Mouse (Mus musculus) kidney, embryonic 16.5 days (tissue): ENCODE measurements at regions not wholly inside any gene's neighbourhood (a gene's known extent, or its start where the extent isn't known, plus 50 kb on each side); places are given as distances from the start of the nearest gene placed in this dataset.

Source experiments
- ATAC-seq: fragments of 200-750 bp; cut with Nextera tagmentation; 2 replicates; pipeline ENCODE4 v1.8.0; 2017; ENCODE audit warnings: moderate TSS enrichment; ENCODE audit not compliant: low FRiP score, low TSS enrichment
- H3K27ac ChIP-seq: fragments of 300-500 bp; sonication (generic); 2 replicates; pipeline ENCODE4 v1.5.1; 2014; ENCODE audit warnings: low read length
- H3K27me3 ChIP-seq: fragments of 300-500 bp; sonication (generic); 2 replicates; pipeline ENCODE4 v1.6.1; 2014; ENCODE audit warnings: low read length, control low read depth, mixed read lengths; ENCODE audit not compliant: insufficient read depth
- H3K36me3 ChIP-seq: fragments of 300-500 bp; sonication (generic); 2 replicates; pipeline ENCODE4 v1.6.1; 2014; ENCODE audit warnings: low read length, control low read depth, mixed read lengths; ENCODE audit not compliant: insufficient read depth
- H3K4me1 ChIP-seq: fragments of 300-500 bp; sonication (generic); 2 replicates; pipeline ENCODE4 v1.6.1; 2014; ENCODE audit warnings: low read length, control low read depth, mixed read lengths; ENCODE audit not compliant: insufficient read depth
- H3K4me2 ChIP-seq: fragments of 300-500 bp; sonication (generic); replicated peaks from 2 replicates; pipeline ENCODE4 v1.6.1; 2014; ENCODE audit warnings: low read depth, low read length
- H3K4me3 ChIP-seq: fragments of 300-500 bp; sonication (generic); 2 replicates; pipeline ENCODE4 v1.5.1; 2014; ENCODE audit warnings: mild to moderate bottlenecking, low read length
- H3K9ac ChIP-seq: fragments of 300-500 bp; sonication (generic); replicated peaks from 2 replicates; pipeline ENCODE4 v1.6.1; 2014; ENCODE audit warnings: low read length
- H3K9me3 ChIP-seq: fragments of 300-500 bp; sonication (generic); 2 replicates; pipeline ENCODE4 v1.6.1; 2016; ENCODE audit warnings: low read length, control low read depth
- WGBS: fragments of 180-500 bp; shearing (Covaris S2); extraction: QIAGEN DNeasy Blood & Tissue Kit; methylation state at CpG from one replicate; pipeline ENCODE4 v1.1.7; 2014; 5-methylcytosine and 5-hydroxymethylcytosine counted together

DNA sequence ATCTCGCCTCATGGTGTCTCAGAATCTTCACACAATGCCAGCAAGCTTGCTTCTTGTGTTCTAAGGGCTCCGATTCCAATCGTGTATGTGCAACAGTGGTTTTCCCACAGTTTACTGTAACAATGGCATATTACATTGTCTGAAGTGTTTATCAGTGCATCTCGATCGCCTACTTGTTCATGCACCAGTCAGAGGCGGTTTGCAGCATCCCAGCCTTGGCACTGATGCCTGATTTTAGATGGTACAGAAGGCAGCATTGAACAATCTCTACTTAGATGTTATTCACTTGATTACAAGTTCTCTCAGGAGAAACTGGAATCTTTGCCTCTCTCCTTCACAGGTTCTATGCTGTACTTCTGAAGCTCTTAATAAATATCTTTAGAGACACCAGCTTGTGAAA is 176.5 kb upstream of the Igbp1b start:
- Histone ChIP-seq H3K36me3 (no peaks in the 10 kb centered on the region), H3K4me3 (no peak overlapping the region), H3K27me3 (no peaks in the 10 kb centered on the region), H3K4me1 (no peaks in the 10 kb centered on the region), H3K9me3 (no peaks in the 10 kb centered on the region), H3K9ac (no peak overlapping the region), H3K27ac (no peak overlapping the region), H3K4me2 (no peak overlapping the region)
- whole genome bisulfite sequencing, result 83% methylated on average over 6 of the region's 6 CpGs
- no peak for ATAC-seq

DNA sequence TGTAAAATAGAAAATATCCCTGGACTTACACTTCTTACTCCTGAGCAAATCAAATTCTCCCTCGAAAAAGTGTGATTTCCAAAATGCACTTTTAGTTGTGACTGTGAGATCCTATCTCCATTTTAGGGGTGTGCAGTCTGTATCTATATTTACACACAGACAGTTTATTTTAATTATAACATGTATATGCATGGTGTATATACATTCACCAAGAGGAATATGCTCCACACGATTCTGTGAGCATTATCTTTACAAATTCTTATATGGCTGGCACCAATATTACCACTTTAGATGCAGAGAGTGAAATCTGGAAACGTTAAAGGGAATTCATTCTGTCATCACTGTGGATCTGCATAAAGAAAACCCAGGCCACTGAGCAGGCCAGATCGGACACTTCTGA is 143.5 kb upstream of the Igbp1b start:
- Histone ChIP-seq H3K4me1 (no peaks in the 10 kb centered on the region), H3K36me3 (no peaks in the 10 kb centered on the region), H3K27ac (no peak overlapping the region), H3K9me3 (no peaks in the 10 kb centered on the region), H3K4me2 (no peak overlapping the region), H3K27me3 (no peaks in the 10 kb centered on the region), H3K9ac (no peak overlapping the region), H3K4me3 (no peak overlapping the region)
- 78% methylated on average over 4 of the region's 4 CpGs for WGBS
- no peak for ATAC-seq

DNA sequence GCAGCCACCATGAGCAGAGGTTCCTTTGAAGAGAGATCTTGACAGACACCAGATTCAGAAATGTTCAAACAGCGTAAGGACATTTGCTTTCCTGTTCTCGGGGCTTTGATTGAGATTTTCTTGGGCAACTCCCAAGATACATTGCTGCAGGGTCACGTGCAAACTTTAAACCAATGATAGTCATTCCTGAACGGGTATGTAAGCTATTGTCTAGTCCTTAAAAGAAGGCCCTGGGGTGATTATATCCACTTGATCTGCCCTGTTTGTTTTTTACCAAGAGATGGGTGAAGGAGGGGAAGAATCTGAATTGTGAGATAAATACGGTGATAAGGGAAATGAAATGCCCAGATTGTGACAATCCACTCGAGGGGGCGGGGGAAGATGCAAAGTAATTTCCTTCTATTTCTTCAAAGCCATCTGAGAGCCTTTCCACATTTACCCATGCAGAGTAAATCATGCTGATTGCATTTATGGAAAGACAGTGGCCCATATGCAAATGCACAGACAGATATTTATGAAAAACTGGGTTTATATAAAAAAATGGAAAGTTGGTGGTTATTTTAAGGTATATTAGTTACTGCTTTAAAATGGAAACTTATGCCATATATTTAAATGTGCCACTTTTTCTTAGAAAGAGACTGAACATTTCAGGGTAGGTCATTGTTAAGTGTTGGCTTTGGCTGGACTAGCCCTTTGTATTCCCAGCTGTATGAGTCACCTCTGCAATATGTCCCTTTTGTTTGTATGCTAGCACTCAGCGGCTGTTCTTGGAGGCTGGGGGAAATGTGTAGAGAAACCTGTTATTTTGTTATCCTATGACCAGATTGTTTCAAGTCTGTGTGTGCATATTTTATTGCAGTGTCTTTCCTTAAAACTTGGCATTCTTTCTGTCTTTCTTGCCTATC is 142.7 kb upstream of the Igbp1b start:
- 69% methylated on average over 8 of the region's 8 CpGs for WGBS
- no peaks in the 10 kb centered on the region for H3K9me3 ChIP-seq
- H3K27ac ChIP-seq, result no peak overlapping the region
- no peak overlapping the region for H3K4me3 ChIP-seq
- H3K36me3 ChIP-seq, result no peaks in the 10 kb centered on the region
- H3K4me2 ChIP-seq, result no peak overlapping the region
- ATAC-seq, result no peak
- no peak overlapping the region for H3K9ac ChIP-seq
- no peaks in the 10 kb centered on the region for H3K27me3 ChIP-seq
- no peaks in the 10 kb centered on the region for H3K4me1 ChIP-seq

DNA sequence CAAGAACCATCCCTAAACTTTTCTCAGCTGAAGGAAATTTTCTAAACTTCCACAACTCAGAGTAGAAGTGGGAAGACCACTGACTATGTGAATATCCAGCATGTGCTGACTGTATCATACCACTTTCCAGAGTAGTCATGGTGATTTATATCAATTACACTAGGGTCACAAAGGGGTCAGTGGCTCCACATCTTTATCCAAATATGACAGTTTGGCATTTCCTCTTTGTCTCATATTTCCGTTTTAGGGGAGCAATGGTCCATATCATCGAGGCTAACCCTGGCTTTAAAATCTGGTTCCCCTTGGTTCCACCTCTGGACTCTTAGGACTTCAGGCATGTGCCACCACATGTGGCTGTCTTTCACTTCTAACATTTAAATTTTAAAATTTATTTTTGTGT is 136.4 kb upstream of the Igbp1b start:
- no peak overlapping the region for H3K9ac ChIP-seq
- no peaks in the 10 kb centered on the region for H3K9me3 ChIP-seq
- no peak overlapping the region for H3K27ac ChIP-seq
- no peak overlapping the region for H3K4me3 ChIP-seq
- no peak for ATAC-seq
- H3K27me3 ChIP-seq, result no peaks in the 10 kb centered on the region
- H3K36me3 ChIP-seq, result no peaks in the 10 kb centered on the region
- H3K4me2 ChIP-seq, result no peak overlapping the region
- no peaks in the 10 kb centered on the region for H3K4me1 ChIP-seq
- 9% methylated on average over 2 of the region's 2 CpGs for WGBS

DNA sequence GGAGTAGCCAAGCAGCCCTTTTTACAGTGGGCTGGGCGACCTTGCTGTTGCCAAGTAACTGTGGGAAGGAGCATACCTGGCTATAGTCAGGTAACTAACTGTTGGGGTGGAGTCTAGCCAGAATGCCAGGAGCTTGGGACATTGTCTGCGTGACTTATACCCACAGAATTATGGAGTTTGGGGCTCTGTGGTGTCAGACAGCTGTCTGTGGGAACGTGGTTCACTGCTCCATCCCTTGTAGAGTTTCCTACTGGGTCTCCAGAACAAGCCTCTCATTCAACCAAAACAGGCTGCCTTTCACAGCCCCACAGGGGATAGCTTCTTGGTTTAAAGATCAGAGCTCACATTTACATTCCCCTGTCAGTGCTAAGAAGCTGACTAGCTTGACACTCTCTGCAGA is 134.5 kb upstream of the Igbp1b start:
- H3K36me3 ChIP-seq, result no peaks in the 10 kb centered on the region
- no peak overlapping the region for H3K4me2 ChIP-seq
- no peak overlapping the region for H3K4me3 ChIP-seq
- no peaks in the 10 kb centered on the region for H3K4me1 ChIP-seq
- H3K27me3 ChIP-seq, result no peaks in the 10 kb centered on the region
- 78% methylated on average over 3 of the region's 3 CpGs for WGBS
- no peak overlapping the region for H3K9ac ChIP-seq
- no peaks in the 10 kb centered on the region for H3K9me3 ChIP-seq
- no peak overlapping the region for H3K27ac ChIP-seq
- ATAC-seq, result no peak

DNA sequence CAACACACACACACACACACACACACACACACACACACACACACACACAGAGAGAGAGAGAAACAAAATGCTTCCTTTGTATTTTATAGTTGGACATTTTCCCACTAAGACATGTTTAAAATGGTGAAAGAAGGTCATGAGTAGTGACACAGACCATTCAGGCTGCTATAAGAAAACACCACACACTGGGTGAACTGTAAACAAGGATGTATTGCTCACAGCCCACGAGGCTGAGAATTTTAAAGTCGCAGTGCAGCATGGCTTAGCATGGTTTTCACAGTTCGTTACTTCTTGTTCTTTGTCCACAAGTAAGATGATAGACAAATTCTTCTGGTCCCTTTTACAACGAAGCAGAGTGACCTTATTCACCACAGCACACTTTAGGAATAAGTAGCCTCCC is 124.6 kb upstream of the Igbp1b start:
- Histone ChIP-seq H3K27ac (no peak overlapping the region), H3K4me2 (no peak overlapping the region), H3K9me3 (no peaks in the 10 kb centered on the region), H3K27me3 (no peaks in the 10 kb centered on the region), H3K4me3 (no peak overlapping the region), H3K4me1 (no peaks in the 10 kb centered on the region), H3K36me3 (no peaks in the 10 kb centered on the region), H3K9ac (no peak overlapping the region)
- no peak for ATAC-seq
- WGBS, result 36% methylated on average over 4 of the region's 4 CpGs

DNA sequence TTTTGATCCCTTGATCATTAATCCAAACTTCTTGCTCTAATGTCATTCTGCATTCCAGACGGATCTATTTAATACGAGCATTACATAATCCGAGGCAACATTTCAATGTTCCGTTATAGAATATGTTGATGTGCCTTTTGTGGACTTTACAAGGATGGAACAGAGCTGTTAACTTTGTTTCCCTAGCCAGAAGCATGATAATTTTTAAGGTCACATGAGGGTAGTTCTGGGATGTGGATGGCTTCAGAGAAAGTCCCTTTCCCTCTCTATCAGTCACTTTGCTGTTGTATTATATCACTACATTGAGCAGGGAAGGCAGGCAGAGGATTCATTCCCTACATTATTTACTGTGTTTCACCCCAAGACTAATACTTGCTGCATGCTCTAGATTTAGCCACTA is 124.1 kb upstream of the Igbp1b start:
- no peak for ATAC-seq
- Histone ChIP-seq H3K4me2 (no peak overlapping the region), H3K27ac (no peak overlapping the region), H3K4me3 (no peak overlapping the region), H3K9ac (no peak overlapping the region), H3K36me3 (no peaks in the 10 kb centered on the region), H3K9me3 (no peaks in the 10 kb centered on the region), H3K27me3 (no peaks in the 10 kb centered on the region), H3K4me1 (no peaks in the 10 kb centered on the region)
- 84% methylated on average over 4 of the region's 4 CpGs for whole genome bisulfite sequencing

DNA sequence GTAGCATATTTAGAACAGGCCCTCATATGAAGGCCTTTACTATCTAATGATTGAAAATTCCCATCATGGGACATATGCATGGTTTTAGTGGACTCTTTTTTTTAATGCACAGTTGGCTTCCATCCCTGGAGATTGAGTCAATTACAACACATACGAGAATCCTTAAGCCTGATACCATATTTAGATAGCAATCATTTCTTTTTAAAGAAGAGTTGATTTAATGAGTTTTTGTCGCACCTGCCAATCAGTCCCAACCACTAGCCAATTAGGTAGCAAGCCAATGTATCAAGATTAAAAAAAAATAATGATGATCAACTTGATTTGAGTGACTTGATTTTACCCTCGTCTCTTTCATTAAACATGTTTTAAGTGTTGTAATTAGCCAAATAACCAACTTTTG is 103.6 kb upstream of the Igbp1b start:
- no peaks in the 10 kb centered on the region for H3K36me3 ChIP-seq
- no peaks in the 10 kb centered on the region for H3K27me3 ChIP-seq
- H3K9me3 ChIP-seq, result no peaks in the 10 kb centered on the region
- no peak overlapping the region for H3K4me3 ChIP-seq
- H3K4me2 ChIP-seq, result no peak overlapping the region
- H3K4me1 ChIP-seq, result no peaks in the 10 kb centered on the region
- WGBS, result 81% methylated on average over 3 of the region's 3 CpGs
- no peak overlapping the region for H3K9ac ChIP-seq
- no peak for ATAC-seq
- H3K27ac ChIP-seq, result no peak overlapping the region

DNA sequence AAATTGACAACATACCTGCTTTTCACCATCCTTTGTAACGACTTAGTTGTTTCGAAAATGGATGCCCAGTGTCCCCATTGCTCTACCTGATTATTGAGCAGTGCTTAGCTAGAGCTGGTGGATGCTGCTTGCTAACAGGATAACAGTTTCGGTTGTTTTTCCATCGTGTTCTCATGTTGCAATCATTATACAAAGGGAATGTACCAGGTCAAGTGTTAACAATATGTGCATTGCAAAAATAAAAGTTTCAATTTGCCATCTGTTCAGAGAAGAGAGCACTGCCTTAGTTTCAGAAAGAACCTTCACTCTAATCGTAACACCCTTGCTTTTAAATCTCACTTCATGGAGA is 96.6 kb upstream of the Igbp1b start:
- no peak for ATAC-seq
- no peak overlapping the region for H3K27ac ChIP-seq
- WGBS, result 72% methylated on average over 5 of the region's 5 CpGs
- no peaks in the 10 kb centered on the region for H3K4me1 ChIP-seq
- H3K36me3 ChIP-seq, result no peaks in the 10 kb centered on the region
- H3K4me2 ChIP-seq, result no peak overlapping the region
- no peak overlapping the region for H3K4me3 ChIP-seq
- no peaks in the 10 kb centered on the region for H3K9me3 ChIP-seq
- H3K27me3 ChIP-seq, result no peaks in the 10 kb centered on the region
- no peak overlapping the region for H3K9ac ChIP-seq

DNA sequence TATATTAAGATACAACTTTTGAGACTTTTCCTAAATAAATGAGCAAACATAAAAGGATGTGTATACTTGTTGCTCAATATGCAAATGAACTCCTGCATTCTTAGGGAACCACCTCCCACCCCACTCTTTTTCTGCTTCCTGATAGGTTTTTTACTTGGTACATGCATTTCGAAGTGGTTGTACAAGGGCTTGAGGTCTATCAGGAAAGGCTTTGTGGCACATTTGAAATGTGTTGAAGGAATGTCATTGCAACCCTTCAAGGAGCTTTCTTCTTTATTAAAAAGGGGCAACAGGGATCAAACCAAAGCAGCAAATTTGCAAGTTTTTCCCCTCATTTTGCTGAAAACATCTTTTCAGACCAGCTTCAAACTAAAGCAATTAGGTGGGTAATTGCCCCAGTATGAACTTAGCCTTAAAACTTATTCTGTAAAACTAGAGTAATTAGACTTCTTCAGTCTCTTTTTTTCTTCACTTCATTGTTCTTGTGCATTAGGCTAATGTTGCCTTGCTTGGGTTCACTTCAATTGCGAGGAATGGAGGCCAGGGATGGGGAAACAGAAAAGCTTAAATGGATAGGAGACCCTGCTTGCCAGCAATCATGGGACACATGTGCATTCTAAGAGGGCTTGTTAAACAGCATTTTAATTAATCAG is 96.1 kb upstream of the Igbp1b start:
- 75% methylated on average over 2 of the region's 2 CpGs for WGBS
- no peaks in the 10 kb centered on the region for H3K9me3 ChIP-seq
- H3K4me1 ChIP-seq, result no peaks in the 10 kb centered on the region
- H3K36me3 ChIP-seq, result no peaks in the 10 kb centered on the region
- no peak overlapping the region for H3K4me2 ChIP-seq
- no peak for ATAC-seq
- H3K9ac ChIP-seq, result no peak overlapping the region
- H3K27me3 ChIP-seq, result no peaks in the 10 kb centered on the region
- no peak overlapping the region for H3K27ac ChIP-seq
- no peak overlapping the region for H3K4me3 ChIP-seq
